Mouse (Mus musculus) ES-E14 (cell line): ENCODE measurements around the gene Hacd4.

ENCODE experiments used
- HCFC1 ChIP-seq: IDR thresholded peaks from 2 replicates; pipeline ENCODE4 v1.6.1; 2012; ENCODE audit warnings: low read length, inconsistent platforms, borderline replicate concordance; ENCODE audit not compliant: insufficient read depth
- ZC3H11A ChIP-seq: IDR thresholded peaks from 2 replicates; pipeline ENCODE4 v1.6.1; 2012; ENCODE audit warnings: low read depth, mild to moderate bottlenecking, inconsistent platforms, low read length, borderline replicate concordance

DNA sequence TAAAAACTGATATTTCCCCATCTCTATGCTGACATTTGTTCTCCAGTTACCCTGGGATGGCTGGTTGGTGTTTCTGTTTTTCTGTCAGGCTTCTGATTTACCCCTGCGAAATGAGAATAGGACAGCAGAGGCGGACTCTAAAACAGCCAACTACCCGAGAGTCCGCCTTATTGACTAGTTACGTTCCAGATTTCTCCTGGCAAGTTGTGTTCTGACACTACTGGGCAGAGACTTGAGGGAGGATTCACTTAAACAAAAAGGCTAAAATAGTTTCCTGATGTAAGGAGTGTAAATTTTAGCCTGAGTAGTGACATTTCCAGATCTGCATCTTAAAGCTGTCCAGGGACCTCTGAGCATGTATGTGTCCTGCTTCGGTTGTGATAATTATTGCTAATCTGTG is 35.8 kb downstream of the Hacd4 start:
- no peak for TF ChIP-seq ZC3H11A
- no peak for TF ChIP-seq HCFC1
